Mouse (Mus musculus) spleen, adult 2 months (tissue): ENCODE data around the gene 6030452D12Rik.

Experiments used
- CTCF ChIP-seq: fragments of 200-500 bp; IDR thresholded peaks from 2 replicates; pipeline ENCODE4 v1.5.1; 2011; ENCODE audit warnings: mild to moderate bottlenecking, inconsistent platforms; ENCODE audit not compliant: insufficient read depth, insufficient read length, insufficient replicate concordance; ENCODE audit errors: extremely low read depth
- POLR2A ChIP-seq: fragments of 200-500 bp; IDR thresholded peaks from 2 replicates; pipeline ENCODE4 v1.6.1; 2011; ENCODE audit warnings: low read depth, low read length, inconsistent platforms

GRCm38 (mm10) chr8:106512475-106513150 is 12.3 kb downstream of the 6030452D12Rik start:
- TF ChIP-seq CTCF (no peak), POLR2A (no peak)
